Mouse (Mus musculus) heart, adult 2 months (tissue): ENCODE measurements around the gene Tmem132d. TPM values are rescaled to one million over a fixed set of nuclear protein-coding genes. Genes with fewer than 3 reads are reported as not detected.

Source experiments
- DNase-seq, 2 experiments: peaks; one replicate each; pipeline ENCODE4 v3.0.0; 2021
- H3K27ac ChIP-seq: fragments of 200-600 bp; 2 replicates; pipeline ENCODE4 v1.8.1; 2022
- H3K27me3 ChIP-seq: fragments of 200-500 bp; 2 replicates; pipeline ENCODE4 v1.6.1; 2012; ENCODE audit warnings: mild to moderate bottlenecking, low read length, inconsistent platforms, mixed read lengths; ENCODE audit not compliant: control insufficient read depth, insufficient read depth
- H3K36me3 ChIP-seq: fragments of 200-500 bp; 2 replicates; pipeline ENCODE4 v1.6.1; 2012; ENCODE audit warnings: low read length, inconsistent platforms; ENCODE audit not compliant: control insufficient read depth, insufficient read depth
- H3K4me1 ChIP-seq: fragments of 200-500 bp; 2 replicates; pipeline ENCODE4 v1.6.1; 2011; ENCODE audit warnings: low read length; ENCODE audit not compliant: control insufficient read depth, insufficient read depth
- H3K4me3 ChIP-seq: fragments of 200-600 bp; 2 replicates; pipeline ENCODE4 v1.8.1; 2022
- H3K79me2 ChIP-seq: fragments of 200-500 bp; replicated peaks from 2 replicates; pipeline ENCODE4 v1.6.1; 2012; ENCODE audit warnings: mild to moderate bottlenecking, inconsistent platforms, low read length, moderate library complexity, mixed read lengths; ENCODE audit not compliant: control insufficient read depth, insufficient read depth
- H3K9ac ChIP-seq: fragments of 200-500 bp; 2 replicates; pipeline ENCODE4 v1.6.1; 2012; ENCODE audit warnings: low read depth, mild to moderate bottlenecking, control low read depth, inconsistent platforms, low read length, mixed read lengths
- CTCF ChIP-seq: fragments of 200-600 bp; IDR thresholded peaks from 2 replicates; pipeline ENCODE4 v1.8.1; 2022; ENCODE audit warnings: antibody characterized with exemption, mild to moderate bottlenecking, moderate library complexity
- EP300 ChIP-seq: fragments of 200-500 bp; IDR thresholded peaks from 2 replicates; pipeline ENCODE4 v1.6.1; 2011; ENCODE audit warnings: low read depth, low read length, control low read depth; ENCODE audit not compliant: insufficient read depth
- POLR2A ChIP-seq: fragments of 200-500 bp; IDR thresholded peaks from 2 replicates; pipeline ENCODE4 v1.6.1; 2011; ENCODE audit warnings: mild to moderate bottlenecking, low read depth, low read length, control low read depth; ENCODE audit not compliant: insufficient read depth
- WGBS: fragments of 180-500 bp; shearing (Covaris S2); methylation state at CpG from one replicate; pipeline ENCODE4 v1.1.7; 2018; 5-methylcytosine and 5-hydroxymethylcytosine counted together
- intact Hi-C: fragments of 180-260 bp; cut with DNase I; formaldehyde crosslinking; loops from one replicate; pipeline ENCODE4 v1.15.1; 2025
- polyA plus RNA-seq: library from polyadenylated mRNA; depleted of rRNA; stranded (reverse); fragments of >200 nt; gene quantifications from 2 replicates; pipeline ENCODE4 v1.2.3, GENCODE M21; 2012
- total RNA-seq, 2 experiments: library from RNA; stranded (reverse); gene quantifications; 2 replicates each; pipeline ENCODE4 v1.2.3; 2021

Gene Tmem132d
- total and polyA plus RNA-seq, 3 experiments: 0.03 to 0.06 TPM; not detected in 1

DNA sequence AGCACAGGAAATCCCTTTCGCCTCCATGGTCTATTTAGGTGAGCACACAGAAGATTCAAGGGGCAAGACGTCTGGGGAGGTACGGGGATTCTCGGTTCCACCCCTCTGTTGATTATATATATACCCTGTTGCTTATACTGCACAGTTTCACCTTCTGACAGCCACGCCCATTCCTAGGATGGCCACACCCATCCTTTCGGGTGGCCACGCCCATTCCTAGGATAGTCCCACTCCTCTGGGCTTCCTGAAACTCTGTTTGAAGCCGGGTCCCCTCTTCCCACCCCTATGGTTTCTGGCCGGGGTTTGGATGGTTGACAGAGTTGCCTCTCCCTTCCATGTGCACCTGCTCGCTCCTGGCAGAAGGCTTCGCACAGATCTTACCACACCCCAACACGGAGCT is 22.9 kb upstream of the Tmem132d start:
- no peak overlapping the region for H3K27ac ChIP-seq
- H3K4me1 ChIP-seq: no peaks in the 10 kb centered on the region
- H3K79me2 ChIP-seq: no peaks in the 10 kb centered on the region
- 55% methylated on average over 12 of the region's 12 CpGs for WGBS
- H3K27me3 ChIP-seq: no peaks in the 10 kb centered on the region
- TF ChIP-seq POLR2A (no peak), CTCF (no peak), EP300 (no peak)
- H3K4me3 ChIP-seq: no peak overlapping the region
- intact Hi-C loops: no loop called here
- DNase-seq: no peak
- no peaks in the 10 kb centered on the region for H3K36me3 ChIP-seq
- H3K9ac ChIP-seq: no peak overlapping the region

DNA sequence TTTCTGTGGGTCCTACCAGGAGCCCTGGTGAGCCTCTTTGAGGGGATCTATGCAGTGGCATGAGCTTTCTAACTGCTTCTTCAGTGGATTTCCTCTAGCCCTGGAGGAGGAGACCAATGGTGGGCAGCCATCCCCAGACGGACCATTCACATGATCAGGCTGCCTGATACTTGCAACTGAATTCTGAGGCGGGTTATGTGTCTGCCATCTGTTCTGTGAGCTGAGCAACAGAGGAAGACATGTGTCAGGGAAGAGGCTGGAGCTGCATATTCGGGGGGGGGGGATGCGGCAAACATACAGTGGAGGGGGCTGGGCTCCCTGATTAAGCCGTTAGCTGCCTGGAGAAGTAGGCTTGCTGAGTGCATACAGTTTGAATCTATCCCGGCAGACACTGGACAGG is 19.3 kb upstream of the Tmem132d start:
- no peak overlapping the region for H3K9ac ChIP-seq
- no peaks in the 10 kb centered on the region for H3K27me3 ChIP-seq
- H3K27ac ChIP-seq: no peak overlapping the region
- TF ChIP-seq CTCF: no peak
- no peak for DNase-seq
- H3K79me2 ChIP-seq: no peaks in the 10 kb centered on the region
- intact Hi-C loops: no loop called here
- 36% methylated on average over 6 of the region's 6 CpGs for WGBS
- no peaks in the 10 kb centered on the region for H3K4me1 ChIP-seq
- no peaks in the 10 kb centered on the region for H3K36me3 ChIP-seq
- H3K4me3 ChIP-seq: no peak overlapping the region

DNA sequence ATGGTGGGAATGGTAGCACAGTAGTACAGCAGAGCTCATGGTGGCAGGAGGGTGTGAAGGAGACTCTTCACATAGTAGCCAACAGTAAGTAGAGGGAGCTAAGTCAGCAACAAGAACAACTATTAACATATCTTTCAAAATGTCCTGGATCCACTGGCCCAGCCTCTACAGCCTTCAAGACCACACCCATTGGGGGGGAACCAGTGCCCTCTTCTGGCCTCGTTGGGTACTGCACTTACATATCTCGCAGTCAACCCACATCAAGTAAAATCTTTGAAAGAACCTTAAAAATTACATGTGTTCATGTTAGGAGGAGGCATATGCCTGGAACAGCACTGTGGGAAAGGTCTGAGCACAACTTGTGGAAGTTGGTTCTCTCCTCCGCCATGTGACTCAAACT is 17.9 kb upstream of the Tmem132d start:
- TF ChIP-seq POLR2A (no peak), CTCF (peak; percentile 41), EP300 (no peak)
- Histone ChIP-seq H3K4me1 (no peaks in the 10 kb centered on the region), H3K27ac (no peak overlapping the region), H3K36me3 (no peaks in the 10 kb centered on the region), H3K9ac (no peak overlapping the region), H3K79me2 (no peaks in the 10 kb centered on the region), H3K27me3 (no peaks in the 10 kb centered on the region), H3K4me3 (no peak overlapping the region)
- intact Hi-C loops: no loop called here
- WGBS: 74% methylated on average over 3 of the region's 3 CpGs
- DNase-seq: no peak

DNA sequence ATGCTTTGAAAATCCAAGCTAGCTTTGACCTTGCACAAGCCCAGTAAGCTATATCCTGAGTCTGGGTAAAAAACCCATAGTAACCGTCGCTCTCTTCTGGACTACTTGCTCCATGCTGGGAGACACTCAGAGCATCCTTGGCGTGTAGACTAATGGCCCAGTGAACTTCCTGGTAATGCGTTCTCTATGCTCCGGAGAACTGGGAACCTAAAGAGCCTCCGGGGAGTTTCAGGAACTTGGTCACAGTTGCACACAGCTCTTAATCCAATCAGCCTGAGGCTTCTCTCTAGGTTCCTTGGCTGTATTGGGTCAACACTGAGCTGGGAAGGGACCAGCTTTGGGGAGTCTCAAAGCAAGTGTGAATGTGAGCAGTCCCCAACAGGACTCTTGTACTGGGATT is 12.0 kb upstream of the Tmem132d start:
- H3K27me3 ChIP-seq: no peaks in the 10 kb centered on the region; the same call in 1 of the 2 replicates
- no peak for TF ChIP-seq CTCF
- no peak for TF ChIP-seq POLR2A
- TF ChIP-seq EP300: no peak
- WGBS: 21% methylated on average over 6 of the region's 6 CpGs
- no peak overlapping the region for H3K27ac ChIP-seq
- no peak overlapping the region for H3K4me3 ChIP-seq
- no peaks in the 10 kb centered on the region for H3K36me3 ChIP-seq
- H3K4me1 ChIP-seq: no peaks in the 10 kb centered on the region
- no peak overlapping the region for H3K9ac ChIP-seq
- no peak for DNase-seq
- intact Hi-C loops: no loop called here
- no peaks in the 10 kb centered on the region for H3K79me2 ChIP-seq

DNA sequence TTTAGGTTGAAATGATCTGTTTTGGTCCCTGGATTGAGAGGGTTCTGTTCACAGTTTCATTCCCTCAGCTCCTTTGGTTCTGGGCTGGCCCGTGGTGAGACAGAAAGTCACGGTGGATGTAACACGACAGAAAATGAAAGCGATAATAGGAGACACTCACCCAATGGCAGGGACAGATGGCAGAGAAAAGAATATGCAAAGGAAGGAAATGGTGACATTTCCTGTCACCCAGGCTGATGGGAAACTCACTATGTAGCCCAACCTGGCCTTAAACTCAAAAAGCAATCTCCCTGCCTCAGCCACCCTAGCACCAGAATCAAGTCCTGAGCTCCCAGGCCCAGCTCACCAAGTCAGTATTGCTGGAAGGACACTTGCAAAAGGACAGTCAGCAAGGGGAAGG is 11.0 kb upstream of the Tmem132d start:
- Histone ChIP-seq H3K36me3 (no peaks in the 10 kb centered on the region), H3K4me1 (no peaks in the 10 kb centered on the region), H3K9ac (no peak overlapping the region), H3K79me2 (no peaks in the 10 kb centered on the region), H3K27me3 (no peaks in the 10 kb centered on the region; the same call in 1 of the 2 replicates), H3K27ac (no peak overlapping the region), H3K4me3 (no peak overlapping the region)
- DNase-seq: no peak
- intact Hi-C loops: no loop called here
- TF ChIP-seq POLR2A: no peak
- TF ChIP-seq CTCF: no peak
- TF ChIP-seq EP300: no peak
- WGBS: 31% methylated on average over 4 of the region's 4 CpGs

DNA sequence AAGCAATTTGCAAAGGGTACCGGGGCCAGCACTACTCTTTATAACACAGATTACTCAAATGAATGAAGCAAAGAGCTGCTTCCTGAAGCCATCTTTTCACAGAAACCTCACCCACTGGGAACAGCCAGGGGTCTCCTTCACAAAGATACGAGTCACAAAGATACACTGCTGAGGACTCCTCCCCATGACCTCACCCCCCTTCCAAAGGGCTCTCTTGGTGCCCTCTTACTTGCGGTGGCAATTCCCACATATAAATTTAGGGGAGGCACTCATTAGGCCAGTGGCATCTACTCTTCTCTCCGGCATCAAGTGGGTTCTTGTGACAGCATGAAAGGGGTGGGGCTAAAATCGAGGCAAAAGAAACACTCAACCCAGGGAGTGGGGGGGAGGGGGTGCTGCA is 8.2 kb upstream of the Tmem132d start:
- H3K27me3 ChIP-seq: no peaks in the 10 kb centered on the region; the same call in 1 of the 2 replicates
- TF ChIP-seq CTCF (no peak), POLR2A (no peak), EP300 (no peak)
- no peaks in the 10 kb centered on the region for H3K79me2 ChIP-seq
- intact Hi-C loops: no loop called here
- H3K4me3 ChIP-seq: no peak overlapping the region
- WGBS: 23% methylated on average over 5 of the region's 5 CpGs
- H3K4me1 ChIP-seq: no peaks in the 10 kb centered on the region
- H3K9ac ChIP-seq: no peak overlapping the region
- no peak overlapping the region for H3K27ac ChIP-seq
- no peak for DNase-seq
- no peaks in the 10 kb centered on the region for H3K36me3 ChIP-seq

DNA sequence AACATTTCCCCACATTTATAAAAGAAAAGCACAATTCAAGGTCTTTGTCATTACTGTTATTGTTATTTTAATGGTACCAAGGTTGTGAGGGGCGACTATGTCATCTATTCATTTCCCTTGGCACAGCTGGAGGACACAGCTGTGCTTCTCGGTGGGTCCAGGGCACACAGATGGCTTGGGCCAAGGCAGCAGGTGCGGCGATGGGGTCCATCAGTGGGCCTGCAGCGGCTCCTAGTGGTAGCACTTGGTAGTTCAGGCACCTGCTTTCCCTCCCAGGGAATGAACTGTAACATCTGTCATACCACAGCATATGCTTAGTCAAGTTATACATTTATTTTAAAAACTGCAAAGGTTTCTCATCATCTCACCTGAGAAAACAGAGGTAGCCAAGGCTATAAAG is 7.0 kb upstream of the Tmem132d start:
- 1% methylated on average over 5 of the region's 5 CpGs for WGBS

More for the DNA sequence above, 7.0 kb upstream of the Tmem132d start:
- Histone ChIP-seq H3K79me2 (no peaks in the 10 kb centered on the region), H3K9ac (no peak overlapping the region), H3K36me3 (no peaks in the 10 kb centered on the region), H3K27ac (no peak overlapping the region), H3K27me3 (no peaks in the 10 kb centered on the region; the same call in 1 of the 2 replicates), H3K4me1 (no peaks in the 10 kb centered on the region), H3K4me3 (no peak overlapping the region)
- DNase-seq: peak in 1 of 2 experiments; percentile 29
- TF ChIP-seq EP300 (no peak), CTCF (peak; percentile 77)
- intact Hi-C loops: no loop called here
